Mouse (Mus musculus): Measurements from ENCODE around the gene Iqcj.

Gene Iqcj

GRCm38 (mm10) chr3:67954459-67955065 lies 62.5 kb downstream of the Iqcj start:
- DNase-seq (ENCODE audit: low spot score in 2 of 2): peak; percentile 10 to 24

- no peak for DNase-seq (ENCODE audit: low spot score in 2 of 2)
These were observed 67.7 kb downstream of the Iqcj start for GRCm38 (mm10) chr3:67959672-67960071.

GRCm38 (mm10) chr3:67960133-67960532 lies 68.1 kb downstream of the Iqcj start:
- DNase-seq (ENCODE audit: low spot score in 2 of 2): no peak

GRCm38 (mm10) chr3:67960727-67961126 lies 68.7 kb downstream of the Iqcj start:
- peak in 1 of 2 experiments; percentile 17 for DNase-seq (ENCODE audit: low spot score in 2 of 2)

- no peak for DNase-seq (ENCODE audit: low spot score in 2 of 2)
These were observed 70.1 kb downstream of the Iqcj start for GRCm38 (mm10) chr3:67961934-67962639.

- no peak for DNase-seq (ENCODE audit: low spot score in 2 of 2)
These were observed 82.4 kb downstream of the Iqcj start for GRCm38 (mm10) chr3:67974340-67974998.

GRCm38 (mm10) chr3:67980006-67980405 lies 88.0 kb downstream of the Iqcj start:
- no peak for DNase-seq (ENCODE audit: low spot score in 2 of 2)

GRCm38 (mm10) chr3:67983329-67983728 lies 91.3 kb downstream of the Iqcj start:
- no peak for DNase-seq (ENCODE audit: low spot score in 2 of 2)

GRCm38 (mm10) chr3:68002415-68002814 lies 110.4 kb downstream of the Iqcj start:
- no peak for DNase-seq (ENCODE audit: low spot score in 2 of 2)

GRCm38 (mm10) chr3:68012342-68012741 lies 120.3 kb downstream of the Iqcj start:
- no peak for DNase-seq (ENCODE audit: low spot score in 2 of 2)

- DNase-seq (ENCODE audit: low spot score in 2 of 2): no peak
These were observed 123.8 kb downstream of the Iqcj start for GRCm38 (mm10) chr3:68015786-68016185.

- no peak for DNase-seq (ENCODE audit: low spot score in 2 of 2)
These were observed 127.4 kb downstream of the Iqcj start for GRCm38 (mm10) chr3:68019401-68019800.

GRCm38 (mm10) chr3:68036097-68036496 lies 144.1 kb downstream of the Iqcj start:
- no peak for DNase-seq (ENCODE audit: low spot score in 2 of 2)

GRCm38 (mm10) chr3:68042951-68043350 lies 150.9 kb downstream of the Iqcj start:
- DNase-seq (ENCODE audit: low spot score in 2 of 2): no peak

GRCm38 (mm10) chr3:68045475-68046416 lies 153.7 kb downstream of the Iqcj start:
- peak in 1 of 2 experiments; percentile 35 for DNase-seq (ENCODE audit: low spot score in 2 of 2)

GRCm38 (mm10) chr3:68053538-68053937 lies 161.5 kb downstream of the Iqcj start:
- DNase-seq (ENCODE audit: low spot score in 2 of 2): no peak

- no peak for DNase-seq (ENCODE audit: low spot score in 2 of 2)
These were observed 163.1 kb downstream of the Iqcj start for GRCm38 (mm10) chr3:68055071-68055470.

- peak in 1 of 2 experiments; percentile 60 for DNase-seq (ENCODE audit: low spot score in 2 of 2)
These were observed 164.6 kb downstream of the Iqcj start for GRCm38 (mm10) chr3:68056373-68057275.

- DNase-seq (ENCODE audit: low spot score in 2 of 2): peak in 1 of 2 experiments; percentile 34
These were observed 167.3 kb downstream of the Iqcj start for GRCm38 (mm10) chr3:68059162-68059800.

- DNase-seq (ENCODE audit: low spot score in 2 of 2): no peak
These were observed 172.7 kb downstream of the Iqcj start, which contains the start of gene Schip1 for GRCm38 (mm10) chr3:68064731-68065130. Gene Schip1 (plus strand): TSS chr3:68064802.

Data from frontal cortex, postnatal 10 days (tissue).